Mouse (Mus musculus): ENCODE data around the gene Chmp2a. TPM values are rescaled to one million over a fixed set of nuclear protein-coding genes. Genes with fewer than 3 reads are reported as not detected.
"Not testable (repeated sequence)": the region's sequence is repeated elsewhere in the genome, so short reads cannot be mapped to it uniquely, and the experiment has no call there.

The Chmp2a gene
- 100 to 1,000 TPM; 235 to 249 (median 240) TPM for total RNA-seq (2022)

DNA sequence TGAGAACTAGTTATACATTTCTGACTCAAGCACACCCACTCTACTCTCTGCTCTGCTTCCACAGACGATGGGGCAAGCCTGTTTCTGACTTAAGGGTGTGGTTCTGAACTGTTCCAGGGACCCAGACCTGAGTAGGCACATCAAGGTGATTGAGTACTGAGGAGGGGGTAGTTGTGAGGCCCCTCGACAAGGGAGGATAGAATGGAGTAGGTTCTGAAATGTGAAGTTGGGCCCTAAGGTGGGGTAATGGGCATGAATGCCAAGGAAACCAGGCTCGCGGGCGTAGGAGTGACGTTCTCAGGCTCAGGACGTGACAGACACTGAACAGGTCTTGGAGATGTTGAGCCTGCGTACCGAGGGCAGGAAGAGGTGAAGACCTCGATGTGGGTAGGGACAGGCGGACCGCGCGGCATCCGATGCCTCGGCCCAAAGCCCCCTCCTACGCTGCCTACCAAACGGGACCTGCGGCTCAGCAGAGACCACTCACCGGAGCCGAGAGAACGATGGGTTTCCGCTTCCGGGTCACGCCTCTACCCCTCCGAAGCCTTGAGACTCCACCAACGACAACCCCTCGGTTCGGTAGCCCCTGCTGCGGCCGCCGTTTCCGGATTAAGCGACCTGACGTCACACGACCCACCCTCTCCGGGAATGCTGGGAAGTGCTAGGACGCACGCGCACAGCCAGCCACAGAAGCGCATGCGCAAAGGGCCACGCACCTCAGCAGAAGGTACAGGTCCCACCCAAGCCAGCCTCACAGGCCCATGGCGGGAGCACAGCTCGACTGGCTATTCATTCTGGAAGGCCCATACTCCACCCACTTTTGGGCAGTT is at the start of gene Chmp2a:
TSS of gene Chmp2a (minus strand) at position 660 of the 830 bp plus-strand sequence.
- peak; percentile 98 for DNase-seq

DNA sequence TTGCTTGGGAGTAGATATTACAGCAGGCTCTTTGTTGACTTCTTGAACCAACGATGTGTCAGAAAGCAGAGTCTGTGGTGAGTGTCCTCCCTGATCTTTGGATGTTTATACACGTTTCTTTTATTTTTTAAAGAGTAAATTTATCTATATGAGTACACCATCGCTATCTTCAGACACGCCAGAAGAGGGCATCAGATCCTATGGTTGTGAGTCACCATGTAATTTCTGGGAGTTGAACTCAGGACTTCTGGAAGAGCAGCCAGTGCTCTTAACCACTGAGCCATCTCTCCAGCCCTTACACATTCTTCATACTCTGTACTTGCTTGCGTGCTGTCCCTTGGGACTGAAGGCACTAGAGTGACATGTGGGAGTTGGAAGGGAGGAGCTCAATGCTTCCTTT is 37.7 kb upstream of the Chmp2a start:
- no peak for DNase-seq

DNA sequence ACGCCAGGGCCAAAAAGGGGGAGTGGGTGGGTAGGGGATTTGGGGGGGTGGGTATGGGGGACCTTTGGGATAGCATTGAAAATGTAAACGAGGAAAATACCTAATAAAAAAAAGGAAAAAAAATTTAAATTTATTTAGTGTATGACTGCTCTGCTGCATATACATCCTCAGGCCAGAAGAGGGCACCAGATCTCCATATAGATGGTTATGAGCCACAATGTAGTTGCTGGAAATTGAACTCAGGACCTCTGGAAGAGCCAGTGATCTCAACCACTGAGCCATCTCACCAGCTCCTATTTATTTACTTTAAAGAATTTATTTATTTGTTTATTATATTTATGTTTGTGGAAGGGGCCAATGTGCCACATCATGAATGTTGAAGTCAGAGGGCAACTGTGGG is 28.8 kb upstream of the Chmp2a start:
- DNase-seq, result not testable (repeated sequence)

DNA sequence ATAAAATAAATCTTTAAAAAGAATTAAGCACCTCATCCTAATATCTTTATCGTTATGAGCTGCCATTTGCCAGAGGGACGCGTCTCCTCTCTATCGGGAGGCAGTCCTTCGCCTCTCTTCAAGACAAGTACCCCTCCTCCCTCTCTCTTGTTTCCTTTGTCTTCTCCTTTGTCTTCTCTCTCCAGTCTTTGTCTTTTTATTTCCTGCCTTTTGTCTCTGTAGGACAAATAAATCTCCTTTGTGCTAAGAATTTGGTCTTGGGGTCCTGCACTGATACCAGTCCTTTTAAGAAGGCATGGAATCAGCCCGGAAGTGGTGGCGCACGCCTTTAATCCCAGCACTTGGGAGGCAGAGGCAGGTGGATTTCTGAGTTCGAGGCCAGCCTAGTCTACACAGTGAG is 24.9 kb upstream of the Chmp2a start:
- DNase-seq, result no peak

DNA sequence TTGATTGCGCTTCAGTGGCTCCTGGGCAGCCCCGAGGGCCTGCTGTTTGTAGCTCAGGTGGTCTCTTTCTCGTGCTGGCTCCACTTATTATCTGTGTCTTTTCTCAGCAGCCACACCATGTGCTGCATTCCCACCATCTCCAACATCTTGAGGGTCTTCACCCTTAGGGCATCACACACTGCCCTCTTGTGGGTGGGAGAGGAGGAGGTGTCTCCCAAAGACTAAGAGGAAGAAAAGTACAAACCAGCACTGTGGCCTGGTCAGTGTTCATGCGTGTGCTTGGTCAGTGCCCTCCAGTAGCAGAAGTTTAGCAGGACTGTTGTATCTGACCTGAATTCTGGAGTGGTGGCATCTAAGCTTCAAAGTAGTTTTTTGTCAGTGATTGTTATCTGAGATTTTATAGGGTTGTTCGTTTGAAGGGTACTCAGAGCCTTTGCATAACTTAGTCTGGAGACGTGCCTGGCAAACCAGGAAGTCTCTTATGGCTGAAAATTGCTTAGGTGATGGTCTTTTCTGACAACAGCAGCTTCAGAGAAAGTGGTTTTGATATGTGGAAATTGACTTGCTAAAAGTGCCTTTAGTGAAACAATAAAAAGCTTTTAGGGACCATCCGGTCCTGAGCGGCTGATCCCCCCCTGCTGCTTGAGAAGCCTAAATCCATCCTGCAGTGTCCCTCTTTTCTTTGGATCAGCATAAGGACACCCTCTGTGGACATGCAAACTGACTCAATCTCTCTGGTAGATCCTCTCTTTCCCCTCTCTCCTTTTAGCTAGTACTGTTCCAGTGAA is 22.5 kb upstream of the Chmp2a start:
- DNase-seq, result no peak

DNA sequence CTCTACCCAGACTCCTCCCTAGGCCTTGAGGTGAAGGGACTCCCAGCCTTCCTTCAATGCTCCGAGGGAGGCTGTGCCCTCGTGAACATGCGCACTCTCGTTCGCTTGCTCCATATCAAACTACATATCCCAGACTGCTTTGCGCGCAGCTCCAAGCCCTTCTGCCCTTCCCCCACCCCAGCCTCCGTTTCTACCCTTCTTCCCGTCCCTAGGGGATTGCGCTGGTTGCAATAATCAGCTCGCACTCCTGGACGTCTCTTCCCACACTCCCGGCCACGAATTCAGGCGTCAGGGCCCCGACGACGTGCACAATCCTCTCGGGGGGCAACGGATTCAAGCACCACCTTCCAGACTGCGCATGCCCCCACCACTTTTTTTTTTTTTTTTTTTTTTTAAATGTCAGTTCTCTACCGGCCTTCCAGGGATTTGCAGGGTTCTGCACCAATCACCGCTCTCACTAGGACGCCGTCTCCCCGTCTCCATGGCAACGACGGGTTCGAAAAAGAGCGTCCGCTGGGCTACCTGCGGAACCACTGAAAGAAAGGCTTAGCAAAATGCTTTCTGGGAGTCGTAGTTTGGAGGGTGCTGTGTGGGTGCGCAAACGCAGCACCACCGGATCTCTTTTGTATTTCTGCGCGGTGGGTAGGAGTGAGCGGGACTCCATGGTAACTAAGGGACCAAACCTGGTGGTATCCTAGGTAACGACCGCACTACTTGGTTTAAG is 19.8 kb upstream of the Chmp2a start, which contains the start of gene Mzf1:
TSS of gene Mzf1 (minus strand) at position 478 of the 724 bp plus-strand sequence.
- DNase-seq, result peak; percentile 93

DNA sequence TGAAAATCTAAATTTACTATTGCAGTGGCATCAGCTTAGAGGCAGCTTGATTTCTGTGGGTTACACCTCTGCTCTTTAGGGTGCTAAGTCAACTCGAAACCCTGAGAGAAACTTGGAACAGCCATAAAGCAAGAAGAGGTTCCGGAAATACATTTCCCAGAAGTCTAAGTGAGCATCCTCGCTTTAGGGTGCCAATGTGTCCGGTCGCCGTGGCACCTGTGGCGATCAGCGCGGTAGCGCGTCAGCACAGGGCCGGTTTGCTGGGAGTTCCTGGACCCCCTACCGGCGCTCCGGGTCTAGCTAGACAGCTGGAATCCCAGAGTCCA is 19.3 kb upstream of the Chmp2a start:
- DNase-seq, result no peak

DNA sequence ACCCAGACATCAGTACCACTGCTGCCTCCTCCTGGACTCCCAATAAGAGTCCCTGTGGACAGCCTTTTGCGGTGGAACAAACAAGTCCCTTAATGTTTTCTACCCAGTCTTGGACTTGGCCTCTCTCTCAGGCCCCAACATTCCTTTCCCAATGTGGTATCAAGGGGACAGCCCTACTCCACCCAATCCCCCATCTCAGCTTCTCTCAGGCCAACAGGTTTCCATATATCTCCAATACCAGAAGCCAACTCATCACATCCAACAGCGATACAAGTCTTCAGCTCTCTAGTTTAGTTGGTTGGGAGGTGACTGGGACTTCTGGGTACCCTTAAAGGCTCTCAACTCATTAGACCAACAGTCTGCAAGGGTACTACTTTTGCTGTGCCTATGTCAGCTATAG is 18.9 kb upstream of the Chmp2a start:
- no peak for DNase-seq

DNA sequence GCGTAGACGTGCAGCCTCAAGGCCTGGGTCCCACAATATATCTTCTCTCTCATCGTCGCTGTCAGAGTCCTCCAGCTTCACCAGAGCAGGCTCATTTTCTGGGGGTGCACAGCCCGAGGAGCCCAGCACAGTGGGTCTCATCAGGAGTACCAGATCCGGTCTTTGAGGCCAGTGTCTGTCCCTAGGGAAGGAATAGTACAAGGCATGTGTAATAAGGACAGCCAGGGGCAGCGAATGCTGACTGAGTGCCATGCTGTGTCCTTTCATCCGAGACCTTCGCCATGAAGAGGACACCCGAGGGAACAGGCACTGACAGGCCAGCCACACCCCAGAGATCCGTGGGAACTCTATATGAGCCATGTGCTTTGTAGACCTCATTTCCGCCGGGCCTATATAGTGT is 18.4 kb upstream of the Chmp2a start:
- DNase-seq, result peak; percentile 10

DNA sequence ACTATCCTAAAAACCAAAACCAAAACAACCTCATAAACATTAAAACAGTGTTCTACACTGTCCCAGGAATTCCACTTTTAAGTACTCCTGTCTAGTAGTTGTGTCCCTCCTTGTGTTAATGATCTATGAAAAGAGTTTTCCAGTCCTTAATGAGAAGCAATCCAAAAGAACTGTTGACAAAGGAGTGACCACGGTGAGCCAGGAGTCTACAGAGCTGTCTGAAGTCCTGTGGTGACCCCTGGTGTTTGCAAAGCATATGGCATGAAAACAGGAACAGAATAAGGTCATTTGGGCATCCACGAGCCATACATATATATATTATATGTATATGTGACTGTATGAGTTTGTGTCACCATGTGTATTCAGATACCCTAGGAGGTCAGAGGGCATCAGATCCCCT is 11.5 kb upstream of the Chmp2a start:
- peak; percentile 44 for DNase-seq

DNA sequence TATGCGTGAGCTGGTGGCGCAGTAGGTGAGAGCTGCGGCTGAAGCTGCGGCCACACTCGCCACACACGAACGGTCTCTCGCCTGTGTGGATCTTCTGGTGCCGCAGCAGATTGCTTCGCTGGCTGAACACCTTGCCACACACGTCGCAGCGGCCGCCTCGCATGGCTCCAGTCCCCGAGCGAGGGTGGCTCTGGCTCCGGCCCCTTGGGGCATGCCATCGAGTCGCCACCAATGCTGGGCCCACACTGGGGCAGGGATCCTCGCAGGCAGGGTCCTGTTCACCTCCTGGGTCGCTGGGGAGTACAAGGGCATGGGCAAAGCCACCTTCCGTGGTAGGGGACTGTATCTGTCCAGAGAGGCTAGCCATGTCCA is 9.6 kb upstream of the Chmp2a start:
- DNase-seq, result no peak

DNA sequence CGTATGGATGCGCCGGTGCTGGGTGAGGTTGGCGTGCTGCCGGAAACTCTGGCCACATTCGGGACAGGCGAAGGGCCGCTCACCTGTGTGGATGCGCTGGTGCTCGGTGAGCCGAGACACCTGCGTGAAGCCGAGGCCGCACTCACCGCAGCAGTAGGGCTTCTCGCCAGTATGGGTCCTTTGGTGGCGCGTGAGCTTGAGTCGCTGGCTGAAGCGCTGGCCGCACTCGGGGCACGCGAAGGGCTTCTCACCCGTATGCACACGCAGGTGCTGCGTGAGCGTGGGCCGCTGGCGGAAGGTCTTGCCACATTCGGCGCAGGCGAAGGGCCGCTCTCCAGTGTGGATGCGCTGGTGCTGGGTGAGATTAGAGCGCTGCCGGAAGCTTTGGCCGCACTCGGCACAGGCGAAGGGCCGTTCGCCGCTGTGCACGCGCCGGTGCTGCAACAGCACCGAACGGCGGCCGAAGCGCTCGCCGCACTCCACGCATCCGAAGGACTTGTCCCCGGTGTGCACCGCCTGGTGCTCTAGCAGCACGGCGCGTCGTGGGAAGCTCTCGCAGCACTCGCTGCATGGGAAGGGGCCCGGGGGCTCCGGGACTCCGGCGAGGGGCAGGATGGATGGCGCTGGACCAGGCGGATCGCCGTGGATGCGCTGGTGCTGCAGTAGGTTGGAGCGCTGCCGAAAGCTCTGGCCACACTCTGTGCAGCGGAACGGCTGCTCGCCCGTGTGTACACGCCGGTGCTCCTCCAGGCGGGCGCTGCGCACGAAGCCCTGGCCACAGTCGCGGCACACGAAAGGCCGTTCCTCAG is 9.0 kb upstream of the Chmp2a start:
- peak; percentile 28 for DNase-seq

DNA sequence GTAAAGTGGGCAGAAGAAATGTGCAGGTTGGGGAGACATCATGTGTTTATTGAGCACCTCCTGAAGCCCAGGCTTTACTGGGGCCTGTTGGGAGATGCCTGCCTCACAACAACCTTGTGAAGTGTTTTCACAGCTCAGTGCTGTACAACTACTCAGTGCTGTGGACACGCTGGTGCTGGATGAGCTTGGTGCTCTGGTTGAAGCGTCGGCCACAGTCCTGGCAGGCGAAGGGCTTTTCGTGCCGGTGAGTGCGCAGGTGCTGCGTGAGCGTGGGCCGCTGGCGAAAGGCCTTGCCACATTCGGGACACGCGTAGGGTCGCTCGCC is 8.5 kb upstream of the Chmp2a start:
- no peak for DNase-seq

DNA sequence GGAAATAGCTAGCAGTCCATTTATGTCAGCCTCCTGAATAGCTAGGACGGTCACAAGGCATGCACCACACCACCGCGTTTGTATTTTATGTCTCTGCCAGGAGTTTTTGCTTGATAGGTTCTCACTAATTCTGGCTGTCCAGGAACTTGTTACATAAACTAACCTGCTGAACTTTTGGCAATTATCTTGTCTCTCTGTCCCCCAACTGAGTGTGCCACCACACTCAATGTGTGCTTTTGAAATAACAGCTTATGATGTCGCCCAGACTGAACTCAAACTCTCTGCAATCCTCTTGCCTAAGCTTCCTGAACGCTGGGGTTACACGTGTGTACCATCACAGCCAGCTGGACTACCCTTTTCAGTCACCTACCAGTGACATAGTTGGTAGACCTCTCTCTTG is 7.9 kb upstream of the Chmp2a start:
- no peak for DNase-seq

DNA sequence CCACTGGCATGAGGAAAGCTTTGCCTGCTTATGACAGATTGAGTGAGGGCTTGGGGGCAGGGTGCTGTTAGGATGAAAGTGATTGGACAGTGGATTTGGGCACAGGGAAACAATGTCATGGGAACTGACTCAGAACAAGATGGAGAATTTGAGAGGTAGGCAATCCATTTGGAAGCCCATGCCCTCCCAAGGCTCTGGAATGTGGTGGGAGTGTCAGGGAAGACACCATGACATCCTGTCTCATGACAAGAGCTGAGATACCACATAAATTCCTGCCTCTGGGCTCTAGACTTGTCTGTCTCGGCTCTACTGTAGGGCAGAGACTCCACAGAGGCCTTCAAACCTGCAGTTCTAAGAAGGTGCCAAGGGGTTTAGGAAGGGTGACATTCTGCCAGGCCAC is 6.6 kb upstream of the Chmp2a start:
- DNase-seq, result no peak

DNA sequence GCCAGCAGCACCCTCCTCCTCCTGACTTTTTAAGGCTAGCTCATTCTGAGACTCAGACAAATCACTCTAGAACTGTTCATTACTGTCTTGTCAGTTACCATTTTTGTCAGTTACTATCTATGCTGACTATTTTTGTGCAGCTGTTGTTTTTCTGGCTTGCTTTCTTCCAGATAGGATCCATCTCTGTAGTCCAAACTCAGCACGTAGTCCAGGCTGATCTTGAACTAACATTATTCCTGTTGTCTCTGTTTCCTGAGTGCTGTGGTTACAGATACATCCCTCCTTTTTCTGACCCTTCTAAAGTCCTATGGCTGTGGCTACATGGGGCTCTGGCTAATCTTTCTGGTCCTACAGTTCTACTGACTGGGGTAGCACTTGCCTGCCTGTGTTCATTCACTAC is 4.6 kb upstream of the Chmp2a start:
- no peak for DNase-seq

DNA sequence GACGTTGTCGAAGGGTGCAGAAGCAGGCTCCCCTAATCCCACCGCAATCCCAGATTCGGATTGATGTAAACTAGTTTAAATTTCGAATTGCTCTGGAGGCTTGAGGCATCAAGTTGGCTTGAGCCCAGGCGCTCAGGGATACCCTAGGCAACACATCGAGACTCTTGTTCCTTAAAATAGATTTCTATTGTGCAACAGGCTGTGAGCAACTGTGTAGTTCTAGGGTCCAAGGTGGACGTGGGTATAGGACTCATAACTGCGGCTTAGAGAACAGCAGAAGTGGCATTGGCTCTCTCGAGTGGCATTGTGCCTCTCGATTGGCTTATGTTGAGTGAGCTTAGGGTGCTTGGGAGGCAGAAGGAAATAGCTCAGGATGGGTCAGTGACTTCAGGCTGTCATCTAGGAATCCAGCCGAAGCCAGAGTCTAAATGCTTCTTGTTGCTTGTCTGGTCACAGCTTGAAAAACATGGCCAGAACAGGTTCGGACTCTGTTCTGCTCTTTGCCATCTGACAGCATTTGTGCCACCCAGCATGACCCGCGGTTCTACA is 4.1 kb upstream of the Chmp2a start:
- DNase-seq, result no peak

DNA sequence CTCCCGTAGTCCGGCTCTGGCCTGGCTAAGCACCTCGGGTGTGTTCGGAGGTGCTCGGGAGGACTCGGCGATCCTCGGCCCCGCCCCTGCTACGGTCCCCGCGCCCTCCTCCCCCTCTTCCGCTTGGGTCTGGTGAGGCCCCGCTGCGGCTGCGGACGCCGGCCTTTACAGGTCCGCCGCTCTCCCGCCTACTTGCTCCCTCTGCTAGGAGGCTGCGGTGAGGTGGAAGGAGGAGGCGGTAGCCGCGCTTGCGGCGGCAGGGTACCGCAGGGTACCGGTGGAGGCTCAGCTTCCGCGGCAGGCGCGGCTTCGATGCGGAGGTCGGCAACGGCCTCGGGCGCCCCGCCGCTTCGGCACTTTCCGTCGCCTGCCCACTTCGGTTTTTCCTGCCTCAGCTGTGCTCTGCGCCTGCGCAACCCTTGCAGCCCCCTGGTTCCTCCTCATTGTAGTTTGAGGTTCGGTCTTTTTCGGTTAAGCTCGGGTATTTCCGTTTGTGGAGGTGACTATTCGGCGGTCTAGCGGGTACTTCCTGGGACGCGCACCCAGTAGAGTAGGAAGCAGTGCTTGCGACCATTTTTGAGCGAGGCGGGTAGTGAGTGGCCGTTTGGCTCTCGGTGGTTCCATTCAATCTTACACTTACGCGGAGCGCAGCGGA is 3.4 kb upstream of the Chmp2a start, which contains the start of gene Ube2m:
TSS of gene Ube2m (minus strand) at position 375 of the 655 bp plus-strand sequence.
- DNase-seq, result peak; percentile 96

DNA sequence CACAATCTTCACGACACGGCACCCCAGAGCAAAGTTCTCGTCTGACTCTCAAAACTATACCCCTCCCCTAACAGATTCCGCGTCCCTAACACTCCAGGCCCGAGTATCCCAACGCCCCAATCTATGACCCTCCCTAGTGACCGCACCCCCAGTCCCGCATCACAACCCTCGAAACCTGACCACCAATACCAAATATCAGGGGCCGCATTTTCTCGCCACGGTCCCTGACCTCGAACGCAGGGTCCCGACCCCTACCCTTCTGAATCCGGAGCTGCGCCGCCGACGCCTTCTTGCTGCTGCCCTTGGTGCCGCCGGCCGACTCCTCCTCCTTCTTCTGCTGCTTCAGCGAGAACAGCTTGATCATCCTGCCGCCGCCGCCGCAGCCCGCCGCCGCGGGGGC is 2.8 kb upstream of the Chmp2a start:
- DNase-seq, result peak; percentile 55

DNA sequence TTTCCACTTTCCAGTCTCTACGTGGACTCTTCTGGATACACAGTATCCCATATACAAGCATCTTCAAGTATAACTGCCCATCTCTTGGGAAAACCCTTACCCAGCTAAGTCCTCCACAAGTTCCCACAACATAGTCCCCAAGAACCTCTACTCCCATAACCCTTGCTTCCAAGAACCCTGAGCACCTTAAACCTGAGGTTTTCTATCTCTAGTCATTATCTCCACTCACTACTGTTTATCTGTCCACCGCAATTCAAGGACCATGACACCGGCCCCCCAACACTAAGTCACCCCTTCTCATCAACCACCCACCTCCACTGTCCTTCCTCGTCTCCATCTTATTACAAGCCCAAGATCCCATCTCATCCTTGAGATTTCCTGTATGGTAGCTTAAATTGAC is 2.2 kb upstream of the Chmp2a start:
- peak; percentile 7 for DNase-seq

DNA sequence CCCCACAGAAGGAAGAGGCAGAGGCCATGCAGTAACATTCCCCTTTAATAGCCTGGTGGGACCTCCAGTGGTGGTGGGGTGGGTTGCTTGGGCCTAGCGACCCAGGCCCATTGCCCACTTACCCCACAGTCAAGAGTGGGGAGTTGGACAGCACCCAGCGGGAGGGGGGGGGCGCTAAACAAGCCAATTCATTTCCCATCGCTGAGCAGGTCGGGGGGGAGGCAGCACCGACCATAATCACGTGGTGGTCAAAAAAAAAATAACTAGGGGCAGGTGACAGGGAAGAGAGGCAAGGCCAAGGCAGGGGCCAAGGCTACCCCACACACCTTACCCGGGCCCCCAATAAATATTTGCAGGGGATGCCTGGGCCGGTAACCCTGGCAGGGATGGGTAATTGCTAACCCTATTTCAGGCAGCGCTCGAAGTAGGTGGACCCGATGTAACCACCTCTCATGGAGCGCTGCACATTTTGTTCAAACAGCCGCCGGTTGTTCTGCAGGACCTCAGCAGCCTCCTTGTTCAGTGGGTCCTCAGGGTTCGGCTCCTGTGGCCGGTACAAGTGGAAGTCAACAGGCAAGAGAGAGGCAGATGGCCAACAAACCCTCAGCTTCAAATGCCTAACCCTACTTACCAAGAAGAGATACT is 726 bp upstream of the Chmp2a start:
- peak; percentile 36 for DNase-seq

Measured in adrenal gland, adult 8-10 months (tissue).